Mouse (Mus musculus) frontal cortex, adult 2 months (tissue): ENCODE results near the gene Sars2. TPM values are rescaled to one million over a fixed set of nuclear protein-coding genes. Genes with fewer than 3 reads are reported as not detected.

Experiments
- DNase-seq, 2 experiments: peaks; one replicate each; pipeline ENCODE4 v3.0.0; 2022; ENCODE audit warnings: low spot score in 1 of 2; ENCODE audit errors: extremely low spot score in 1 of 2
- polyA plus RNA-seq: library from polyadenylated mRNA; depleted of rRNA; stranded (reverse); fragments of >200 nt; gene quantifications from 2 replicates; pipeline ENCODE4 v1.2.3, GENCODE M21; 2012

Gene Sars2
- polyA plus RNA-seq, 1 experiment, result 18.0 TPM

GRCm38 (mm10) chr7:28724613-28725012 lies 17.2 kb upstream of the Sars2 start:
- no peak for DNase-seq

DNA sequence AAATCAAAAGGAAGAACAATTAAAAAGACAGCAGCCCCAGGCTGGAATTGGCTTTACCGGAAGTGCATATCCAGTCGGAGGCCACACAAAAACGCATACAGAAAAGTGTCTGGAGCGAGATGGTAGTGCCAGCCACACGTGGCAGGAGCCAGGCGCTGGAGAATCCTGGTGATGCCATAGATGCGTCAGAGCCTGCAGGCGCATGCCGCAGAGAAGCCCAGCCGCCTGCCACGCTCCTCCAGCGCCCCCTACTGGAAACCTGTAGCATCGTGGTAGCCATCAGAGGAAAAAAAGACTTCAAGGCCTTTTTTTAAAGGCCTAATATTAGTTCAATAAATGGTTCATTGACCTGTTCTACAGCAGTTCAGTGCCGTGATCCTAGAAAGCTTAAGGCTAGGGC lies 15.2 kb upstream of the Sars2 start:
- DNase-seq, result peak; percentile 63 to 90

DNA sequence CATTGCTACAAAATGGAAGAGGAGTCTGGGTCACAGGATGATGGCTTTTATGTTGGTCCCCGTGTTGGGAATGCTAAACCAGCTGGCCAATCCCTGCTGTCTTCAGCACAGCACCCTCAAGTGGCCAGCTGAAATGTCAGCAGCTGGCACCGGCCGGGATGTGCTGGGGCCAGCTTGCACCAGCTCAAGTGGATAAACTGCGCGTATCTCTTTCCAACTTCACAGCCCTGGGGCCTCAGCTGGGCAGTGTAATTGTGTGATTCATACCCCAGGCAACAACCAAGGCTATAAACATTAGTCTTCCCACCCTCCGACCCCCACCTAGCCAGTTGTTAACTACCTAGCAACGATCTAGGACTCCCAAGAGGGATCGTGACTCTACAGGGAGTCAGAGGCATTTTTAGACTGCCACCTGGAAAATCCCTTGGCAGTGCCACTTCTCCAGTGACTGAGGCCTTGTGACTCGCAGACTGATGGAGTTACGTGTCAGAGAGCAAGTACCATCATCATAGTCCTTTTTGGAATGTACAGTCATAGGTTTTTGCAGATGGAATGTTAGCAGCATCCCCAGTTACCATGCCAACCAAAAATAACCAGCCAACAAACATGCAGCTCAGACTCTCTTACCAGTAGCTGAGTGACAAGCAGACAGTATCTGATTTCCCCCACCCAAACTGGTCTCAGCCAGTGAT lies 14.0 kb upstream of the Sars2 start:
- peak; percentile 58 to 59 for DNase-seq

GRCm38 (mm10) chr7:28732341-28733142 lies 9.2 kb upstream of the Sars2 start:
- DNase-seq, result peak in 1 of 2 experiments; percentile 53

- no peak for DNase-seq
These were observed 8.6 kb upstream of the Sars2 start for GRCm38 (mm10) chr7:28733211-28733610.

DNA sequence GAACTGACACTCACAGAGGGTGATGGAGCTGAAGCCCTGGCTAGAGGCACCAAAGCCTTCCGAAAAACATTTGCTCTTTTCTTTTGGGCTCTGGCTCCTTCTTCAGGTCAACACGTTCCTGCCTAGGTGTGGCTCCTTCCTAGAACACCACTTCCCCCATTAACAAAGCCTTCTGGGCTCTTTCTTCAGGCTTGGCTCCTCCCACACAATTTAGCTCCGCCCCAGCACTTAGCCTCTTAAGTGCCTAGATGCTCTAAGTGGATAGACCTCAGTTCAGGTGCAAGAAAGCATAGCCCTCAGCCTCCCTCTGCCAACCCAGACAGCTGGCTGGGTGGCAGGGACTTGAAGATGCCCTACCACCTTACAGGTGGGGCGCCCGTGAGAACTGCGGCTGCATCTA lies 6.1 kb upstream of the Sars2 start:
- no peak for DNase-seq

- no peak for DNase-seq
These were observed 2.0 kb upstream of the Sars2 start for GRCm38 (mm10) chr7:28739829-28740228.

- DNase-seq, result no peak
These were observed 843 bp upstream of the Sars2 start for GRCm38 (mm10) chr7:28740949-28741348.

GRCm38 (mm10) chr7:28741368-28741708 lies 454 bp upstream of the Sars2 start:
- no peak for DNase-seq

- no peak for DNase-seq
These were observed 8.1 kb downstream of the Sars2 start for GRCm38 (mm10) chr7:28749935-28750334.

DNA sequence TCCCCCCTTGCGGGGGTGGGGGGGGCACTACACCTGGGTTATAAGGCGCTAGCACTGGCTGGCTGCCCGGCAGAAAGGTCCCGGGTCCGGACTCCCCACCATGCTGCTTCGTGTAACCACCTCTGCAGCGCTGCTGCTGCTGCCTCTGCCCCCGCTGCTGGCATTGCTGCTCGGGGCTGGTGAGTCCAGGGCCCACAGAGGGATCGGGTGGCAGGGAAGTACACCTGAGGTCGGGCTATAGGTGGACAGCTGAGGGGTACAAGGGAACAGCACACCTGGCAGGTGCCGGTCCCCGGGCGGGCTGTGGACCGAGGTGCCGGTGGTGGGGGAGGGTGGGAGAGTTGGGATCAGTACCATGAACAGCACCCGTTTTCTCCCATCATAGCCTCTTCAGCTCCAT lies 14.3 kb downstream of the Sars2 start, which contains the start of gene Ccer2:
Gene Ccer2 (plus strand): TSS at position 96 of the 400 bp plus-strand sequence.
- no peak for DNase-seq

DNA sequence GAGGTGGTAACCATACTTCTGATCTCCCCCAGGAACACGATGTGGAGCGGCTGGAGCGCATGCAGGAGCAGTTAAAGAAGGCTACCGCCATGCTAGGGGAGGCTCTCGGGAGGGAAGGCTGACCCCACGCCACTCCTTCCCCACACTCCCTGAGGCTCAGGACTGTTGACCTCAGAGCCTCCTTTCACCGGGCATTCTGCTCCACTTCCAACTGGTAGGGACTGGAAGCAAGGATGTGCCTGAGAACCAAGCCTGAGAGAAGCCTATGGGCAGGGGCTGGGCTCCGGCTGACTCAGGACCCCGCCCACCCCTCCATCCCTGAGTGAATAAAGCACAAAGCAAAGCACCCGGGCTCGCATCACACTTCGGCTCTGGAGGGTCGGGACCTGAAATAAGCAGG lies 16.8 kb downstream of the Sars2 start:
- no peak for DNase-seq

DNA sequence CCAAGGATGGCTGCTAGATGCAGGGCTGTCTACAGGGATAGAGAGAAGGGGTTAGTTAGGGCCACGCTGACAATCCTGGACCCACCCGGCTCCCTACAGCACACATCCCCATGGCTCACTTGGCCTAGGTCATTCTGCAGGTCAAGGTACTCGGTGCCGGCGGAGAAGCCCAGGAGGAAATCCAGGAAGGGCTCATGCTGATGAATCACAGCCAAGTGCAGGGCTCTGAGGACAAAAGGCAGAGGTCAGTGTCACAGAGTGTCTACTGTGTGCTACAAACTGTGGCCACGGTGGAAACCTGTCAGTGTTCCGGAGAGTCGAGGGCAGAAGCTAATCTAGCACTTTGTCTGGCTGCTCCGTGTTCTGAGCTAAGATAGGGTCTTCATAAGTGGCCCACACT lies 20.1 kb downstream of the Sars2 start:
- DNase-seq, result no peak

DNA sequence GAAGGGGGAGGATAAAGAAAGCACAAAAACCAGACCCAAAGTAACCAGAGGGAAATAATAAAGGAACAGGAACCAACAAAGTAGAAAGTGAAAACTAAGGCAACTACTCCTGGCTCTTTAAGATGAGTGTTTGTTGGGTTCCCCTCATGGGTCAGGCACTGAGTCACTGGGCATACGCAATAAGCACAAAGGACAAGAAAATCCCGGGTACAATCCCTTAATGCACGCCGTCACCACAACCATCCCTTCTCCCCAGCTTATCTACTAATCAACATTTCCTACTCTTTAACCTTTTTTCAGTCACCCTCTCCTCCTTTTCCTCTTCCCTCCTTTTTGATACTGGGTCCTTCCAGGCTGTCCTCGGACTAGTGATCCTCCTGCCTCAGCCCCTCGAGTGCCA lies 23.4 kb downstream of the Sars2 start:
- no peak for DNase-seq

- DNase-seq, result peak; percentile 99 to 100
These were observed 24.5 kb downstream of the Sars2 start, which contains the start of gene Sirt2 for GRCm38 (mm10) chr7:28766173-28766879. TSS of gene Sirt2 (plus strand) at chr7:28766735.

DNA sequence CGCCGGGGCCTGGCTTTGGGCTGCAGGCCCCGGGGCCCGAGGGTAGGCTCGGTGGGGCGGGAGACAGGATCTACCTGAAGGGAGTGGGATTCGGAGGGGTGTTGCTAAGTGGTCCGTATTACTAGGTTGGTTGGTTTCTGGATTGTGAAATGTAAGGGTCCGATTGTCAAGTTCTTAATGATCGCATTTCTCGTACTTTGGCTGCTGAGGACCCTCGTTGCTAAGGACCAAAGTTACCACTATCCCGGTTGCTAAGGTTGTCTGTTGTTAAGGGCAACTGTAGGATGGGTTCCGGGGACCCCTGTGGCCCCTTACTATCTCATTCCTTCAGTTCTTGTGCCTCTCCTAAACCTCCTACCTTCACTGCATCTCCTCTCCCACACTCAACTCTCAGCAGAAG lies 25.1 kb downstream of the Sars2 start:
- DNase-seq, result no peak

DNA sequence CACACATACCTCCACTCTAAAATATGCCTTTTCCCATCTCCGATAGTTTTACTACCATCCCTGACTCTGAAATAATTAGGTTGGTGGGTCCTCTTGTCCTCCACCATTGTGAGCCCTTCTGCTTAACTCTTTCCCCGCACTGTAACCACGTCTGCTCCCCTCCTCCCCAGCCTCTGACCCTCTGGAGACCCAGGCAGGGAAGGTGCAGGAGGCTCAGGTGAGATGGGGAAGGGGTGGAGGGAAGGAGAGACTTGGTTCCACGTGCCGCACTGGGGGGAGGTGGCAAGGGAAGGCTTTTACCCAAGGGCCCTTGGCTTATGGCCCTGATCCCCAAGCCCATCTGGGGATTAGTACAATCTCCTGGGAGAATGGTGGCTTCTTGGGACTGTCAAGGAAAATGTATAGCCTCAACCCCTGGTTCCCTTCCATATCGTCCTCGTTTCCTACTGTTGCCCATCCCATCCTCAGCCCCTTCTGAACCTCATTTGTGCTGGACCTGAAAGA lies 25.7 kb downstream of the Sars2 start, which contains the start of gene Nfkbib:
Gene Nfkbib (minus strand): TSS at position 51 of the 504 bp plus-strand sequence.
- DNase-seq, result no peak

GRCm38 (mm10) chr7:28769414-28769958 lies 27.7 kb downstream of the Sars2 start:
- no peak for DNase-seq

GRCm38 (mm10) chr7:28770309-28770708 lies 28.5 kb downstream of the Sars2 start:
- DNase-seq, result no peak

DNA sequence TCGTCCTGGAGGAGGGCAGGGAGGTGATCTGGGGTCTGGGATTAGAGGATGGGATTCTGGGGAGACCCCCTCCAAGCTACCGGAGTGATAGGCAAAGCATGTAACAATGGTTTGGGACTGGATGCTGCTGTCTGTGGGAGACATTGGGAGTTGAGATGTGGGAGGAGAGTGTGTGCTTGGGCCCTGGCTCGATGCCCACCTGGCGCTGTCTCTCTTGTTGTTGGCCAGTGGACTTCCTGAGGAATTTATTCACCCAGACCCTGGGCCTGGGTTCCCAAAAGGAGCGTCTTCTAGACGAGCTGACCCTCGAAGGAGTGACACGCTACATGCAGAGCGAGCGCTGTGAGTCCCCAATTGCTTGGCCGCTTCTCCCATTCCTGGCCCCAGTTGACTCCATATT lies 30.1 kb downstream of the Sars2 start:
- no peak for DNase-seq

- DNase-seq, result no peak
These were observed 31.4 kb downstream of the Sars2 start for GRCm38 (mm10) chr7:28773163-28773562.
